Comparison of ENCODE assay signal across 15 mouse cellular contexts in genomic region chr16:38493890-38494289, GRCm38 (mm10). TPM values are rescaled to one million over a fixed set of nuclear protein-coding genes. Genes with fewer than 3 reads are reported as not detected.
DNase-seq lines count a peak whose midpoint lies in the region; ATAC-seq and TF ChIP-seq lines count a peak whose summit lies in the region.
"Had no signal": no experiment of that assay in that cellular context is flagged by ENCODE, and none has a peak within 500 bp of the region (broad histone marks: within the 10 kb centered on the region; RNA-seq: fewer than 3 reads in every experiment).

No protein-coding gene starts in this region.

- dilution Hi-C loops in CH12.LX (cut with MboI; ENCODE audit: extremely low pct_ligation_motif_present, extremely low pct_unique_long_range_greater_than_20kb, low sequenced_read_pairs), result no loop called here

- no peaks in the 10 kb centered on the region for H3K4me1 ChIP-seq in heart, postnatal 0 days (ENCODE audit: control insufficient read depth, insufficient read depth)
- H3K4me1 ChIP-seq in heart, embryonic 12.5 days (replicated peaks), result no peaks in the 10 kb centered on the region
- H3K4me1 ChIP-seq in CH12.LX (ENCODE audit: control insufficient read depth in 1 of 2, insufficient read depth in 2 of 2), result 0 out of 4 replicates have a peak, but pooled peaks cover 0 to 3% of the 10 kb centered on the region in 2 experiments
- H3K4me1 ChIP-seq: heart, embryonic 13.5 days; intestine, embryonic 15.5 days; midbrain, embryonic 13.5 days had no signal

- peak; percentile 23 for TF ChIP-seq RAD21 in CH12.LX (IDR thresholded peaks at IDR 0.05; ENCODE audit: low read depth, low read length)

- peak; percentile 36 for TF ChIP-seq CTCF in heart, postnatal 0 days (IDR thresholded peaks at IDR 0.05; ENCODE audit: low read depth)
- peak; percentile 31 for TF ChIP-seq CTCF in left cerebral cortex, adult 2 months (IDR thresholded peaks at IDR 0.05)
- TF ChIP-seq CTCF in CH12.LX (conservative IDR thresholded peaks at IDR 0.05 in 1 of 2, IDR thresholded peaks at IDR 0.05 in 1 of 2; ENCODE audit: low read depth in 2 of 2, low read length in 2 of 2), result peak in 1 of 2 experiments; percentile 23; a peak in 1 of 4 replicates

- DNase-seq in heart, postnatal 0 days (ENCODE audit: low spot score), result no peak
- no peak for DNase-seq in left cerebral cortex, adult 2 months (ENCODE audit: extremely low spot score in 1 of 2, low spot score in 2 of 2)
- no peak for DNase-seq in left cerebral cortex, adult 8-10 months (ENCODE audit: low spot score in 2 of 2)
- DNase-seq in CH12.LX (ENCODE audit: extremely low read depth) (no peak), R1 (ENCODE audit: low read depth, low spot score) (peak; percentile 41)
- DNase-seq in cerebellum, adult 9-10 months, result no peak
- DNase-seq in adrenal gland, postnatal 25 days, result no peak
- DNase-seq: cerebellum, postnatal 36 days; liver; thymus, postnatal 4 days had no signal

- H3K9me3 ChIP-seq in heart, postnatal 0 days (replicated peaks; ENCODE audit: control insufficient read depth, low read length), result no peaks in the 10 kb centered on the region
- no peaks in the 10 kb centered on the region for H3K9me3 ChIP-seq in heart, embryonic 12.5 days (replicated peaks)
- no peaks in the 10 kb centered on the region for H3K9me3 ChIP-seq in CH12.LX (replicated peaks; ENCODE audit: low read length)
- H3K9me3 ChIP-seq: heart, embryonic 13.5 days; intestine, embryonic 15.5 days; midbrain, embryonic 13.5 days had no signal

- peaks cover 24% of the 10 kb centered on the region for H3K36me3 ChIP-seq in heart, postnatal 0 days (replicated peaks; ENCODE audit: control insufficient read depth, insufficient read depth, low read length)
- H3K36me3 ChIP-seq in heart, embryonic 12.5 days, result peaks cover 24% of the 10 kb centered on the region
- H3K36me3 ChIP-seq in CH12.LX (replicated peaks in 1 of 2; ENCODE audit: control insufficient read depth in 1 of 2, insufficient read depth in 1 of 2, low read length in 1 of 2), result peaks cover 71 to 90% of the 10 kb centered on the region in 2 experiments

- no peak overlapping the region for H3K27ac ChIP-seq in heart, postnatal 0 days (ENCODE audit: low read depth)
- H3K27ac ChIP-seq in heart, embryonic 12.5 days (ENCODE audit: poor library complexity, severe bottlenecking), result no peak overlapping the region
- no peak overlapping the region for H3K27ac ChIP-seq in left cerebral cortex, adult 2 months
- H3K27ac ChIP-seq in CH12.LX (ENCODE audit: insufficient read depth, low read depth), result no peak overlapping the region
- H3K27ac ChIP-seq: heart, embryonic 13.5 days; intestine, embryonic 15.5 days; midbrain, embryonic 13.5 days had no signal

- in situ Hi-C loops in CH12.LX (cut with MboI; ENCODE audit: low pct_ligation_motif_present, low pct_unique_long_range_greater_than_20kb, low sequenced_read_pairs), result no loop called here

- H3K27me3 ChIP-seq in heart, postnatal 0 days (ENCODE audit: control insufficient read depth, insufficient read depth, low read length), result no peaks in the 10 kb centered on the region
- no peaks in the 10 kb centered on the region for H3K27me3 ChIP-seq in heart, embryonic 12.5 days (replicated peaks)
- H3K27me3 ChIP-seq in CH12.LX (replicated peaks), result no peaks in the 10 kb centered on the region
- H3K27me3 ChIP-seq: heart, embryonic 13.5 days; intestine, embryonic 15.5 days; midbrain, embryonic 13.5 days had no signal

- intact Hi-C loops in left cerebral cortex, adult 2 months (cut with DNase I), result no loop called here

- TF ChIP-seq POLR2A in CH12.LX (IDR thresholded peaks at IDR 0.05; ENCODE audit: low read depth, low read length), result no peak

- no peak overlapping the region for H3K4me2 ChIP-seq in heart, postnatal 0 days (ENCODE audit: low read depth, low read length)
- H3K4me2 ChIP-seq in heart, embryonic 12.5 days, result no peak overlapping the region
- H3K4me2 ChIP-seq in CH12.LX (ENCODE audit: insufficient read depth, low read depth, poor library complexity, severe bottlenecking), result no peak overlapping the region
- H3K4me2 ChIP-seq: heart, embryonic 13.5 days; intestine, embryonic 15.5 days; midbrain, embryonic 13.5 days had no signal

- no peak overlapping the region for H3K9ac ChIP-seq in heart, postnatal 0 days (replicated peaks; ENCODE audit: low read depth, low read length)
- H3K9ac ChIP-seq in heart, embryonic 12.5 days, result no peak overlapping the region
- H3K9ac ChIP-seq in CH12.LX (ENCODE audit: insufficient read depth, low read depth), result no peak overlapping the region
- H3K9ac ChIP-seq: heart, embryonic 13.5 days; intestine, embryonic 15.5 days; midbrain, embryonic 13.5 days had no signal

- no peak for TF ChIP-seq EP300 in heart, postnatal 0 days (IDR thresholded peaks at IDR 0.05; ENCODE audit: low read depth)
- TF ChIP-seq EP300 in CH12.LX (IDR thresholded peaks at IDR 0.05; ENCODE audit: low read length), result no peak

- WGBS in heart, postnatal 0 days, result 63% methylated on average over 10 of the region's 10 CpGs
- WGBS in heart, embryonic 12.5 days, result 77% methylated on average over 10 of the region's 10 CpGs

- no peak for ATAC-seq in heart, postnatal 0 days (ENCODE audit: insufficient read depth, low read depth)
- ATAC-seq in heart, embryonic 12.5 days (ENCODE audit: insufficient number of reproducible peaks, low FRiP score), result no peak
- ATAC-seq: CD4-positive, CD25-positive, alpha-beta regulatory T cell, adult 4 months; intestine, embryonic 15.5 days; midbrain, embryonic 13.5 days had no signal

- H3K4me3 ChIP-seq in heart, postnatal 0 days (ENCODE audit: low read depth, low read length), result no peak overlapping the region
- no peak overlapping the region for H3K4me3 ChIP-seq in heart, embryonic 12.5 days
- H3K4me3 ChIP-seq in left cerebral cortex, adult 2 months, result no peak overlapping the region
- no peak overlapping the region for H3K4me3 ChIP-seq in CH12.LX (replicated peaks in 1 of 3; ENCODE audit: low read depth in 2 of 3, low read length in 2 of 3, poor library complexity in 1 of 3)
- H3K4me3 ChIP-seq: heart, embryonic 13.5 days; intestine, embryonic 15.5 days; midbrain, embryonic 13.5 days had no signal

- no peaks in the 10 kb centered on the region for H3K79me2 ChIP-seq in CH12.LX (replicated peaks; ENCODE audit: control insufficient read depth, extremely low read depth, insufficient read depth, poor library complexity, severe bottlenecking)

TF ChIP-seq in CH12.LX, 34 proteins besides CTCF, POLR2A, EP300 and RAD21:
- TF ChIP-seq JUND (conservative IDR thresholded peaks at IDR 0.05; ENCODE audit: low read depth, low read length) (no peak), SMC3 (IDR thresholded peaks at IDR 0.05; ENCODE audit: low read depth, low read length) (peak; percentile 20; the same call in 1 of the 2 replicates)

RNA-seq across cellular contexts. Expression of gene Timmdc1, which starts 28.6 kb away (rescaled TPM):
- total RNA-seq in heart, postnatal 0 days (2014; rRNA removed; ENCODE audit: low replicate concordance), result 46.2 and 90.1 TPM in 2 replicates
- 47.4 and 51.0 TPM in 2 replicates for polyA plus RNA-seq in heart, postnatal 0 days (2015; fragmentation: Nextera tagmentation; extraction: Ambion mirVana)
- 33.5 and 35.6 TPM in 2 replicates for polyA plus RNA-seq in heart, embryonic 12.5 days (2016; fragmentation: Nextera tagmentation; extraction: Ambion mirVana)
- total RNA-seq in left cerebral cortex, adult 2 months (2021), result 10 to 100 TPM; 32.2 to 33.4 TPM
- 10 to 100 TPM; 24.6 to 32.1 (median 28.9) TPM for total RNA-seq in left cerebral cortex, adult 8-10 months (2022)
- 49.7 and 50.1 TPM in 2 replicates for total RNA-seq in CH12.LX (2012; rRNA removed)
- total RNA-seq in CH12.LX (2014; rRNA removed), result 32.5 and 36.5 TPM in 2 replicates
- polyA plus RNA-seq in CH12.LX (2012; ENCODE audit: insufficient read length, low read depth), result 45.1 and 45.3 TPM in 2 replicates
- total RNA-seq in adrenal gland, postnatal 25 days (2021), result 39.1 and 44.3 TPM in 2 replicates

RNA-seq across cellular contexts. Expression of gene Cd80, which starts 38.5 kb away (rescaled TPM):
- total RNA-seq in heart, postnatal 0 days (2014; rRNA removed; ENCODE audit: low replicate concordance), result 0.15 TPM in 1 of 2 replicates, not detected in the other
- 0.22 and 0.34 TPM in 2 replicates for polyA plus RNA-seq in heart, postnatal 0 days (2015; fragmentation: Nextera tagmentation; extraction: Ambion mirVana)
- polyA plus RNA-seq in heart, embryonic 12.5 days (2016; fragmentation: Nextera tagmentation; extraction: Ambion mirVana), result 0.60 and 0.73 TPM in 2 replicates
- total RNA-seq in left cerebral cortex, adult 2 months (2021), result under 1 TPM; 0.27 to 0.54 TPM
- total RNA-seq in left cerebral cortex, adult 8-10 months (2022), result under 1 TPM; 0.44 to 0.71 (median 0.64) TPM
- 43.6 and 46.2 TPM in 2 replicates for total RNA-seq in CH12.LX (2012; rRNA removed)
- total RNA-seq in CH12.LX (2014; rRNA removed), result 54.3 and 57.8 TPM in 2 replicates
- polyA plus RNA-seq in CH12.LX (2012; ENCODE audit: insufficient read length, low read depth), result 37.0 and 39.5 TPM in 2 replicates
- total RNA-seq in adrenal gland, postnatal 25 days (2021), result 0.67 TPM in 1 of 2 replicates, not detected in the other

RNA-seq across cellular contexts. Expression of gene Adprh, which starts 41.4 kb away (rescaled TPM):
- total RNA-seq in heart, postnatal 0 days (2014; rRNA removed; ENCODE audit: low replicate concordance), result 30.9 and 42.6 TPM in 2 replicates
- 69.5 and 72.1 TPM in 2 replicates for polyA plus RNA-seq in heart, postnatal 0 days (2015; fragmentation: Nextera tagmentation; extraction: Ambion mirVana)
- 115 TPM in 2 replicates for polyA plus RNA-seq in heart, embryonic 12.5 days (2016; fragmentation: Nextera tagmentation; extraction: Ambion mirVana)
- 10 to 100 TPM; 60.9 to 61.6 TPM for total RNA-seq in left cerebral cortex, adult 2 months (2021)
- 10 to 100 TPM; 53.6 to 58.5 (median 55.7) TPM for total RNA-seq in left cerebral cortex, adult 8-10 months (2022)
- 47.3 and 67.7 TPM in 2 replicates for total RNA-seq in CH12.LX (2012; rRNA removed)
- total RNA-seq in CH12.LX (2014; rRNA removed), result 44.9 and 45.3 TPM in 2 replicates
- polyA plus RNA-seq in CH12.LX (2012; ENCODE audit: insufficient read length, low read depth), result 82.9 and 93.2 TPM in 2 replicates
- total RNA-seq in adrenal gland, postnatal 25 days (2021), result 44.3 and 52.0 TPM in 2 replicates

RNA-seq across cellular contexts. Expression of gene Poglut1, which starts 56.2 kb away (rescaled TPM):
- total RNA-seq in heart, postnatal 0 days (2014; rRNA removed; ENCODE audit: low replicate concordance), result 17.6 and 20.5 TPM in 2 replicates
- polyA plus RNA-seq in heart, postnatal 0 days (2015; fragmentation: Nextera tagmentation; extraction: Ambion mirVana), result 13.3 and 13.8 TPM in 2 replicates
- polyA plus RNA-seq in heart, embryonic 12.5 days (2016; fragmentation: Nextera tagmentation; extraction: Ambion mirVana), result 40.5 and 42.0 TPM in 2 replicates
- 10 to 100 TPM; 41.8 to 44.0 TPM for total RNA-seq in left cerebral cortex, adult 2 months (2021)
- 10 to 100 TPM; 43.1 to 49.4 (median 45.3) TPM for total RNA-seq in left cerebral cortex, adult 8-10 months (2022)
- total RNA-seq in CH12.LX (2012; rRNA removed), result 41.4 and 44.2 TPM in 2 replicates
- total RNA-seq in CH12.LX (2014; rRNA removed), result 65.6 and 76.9 TPM in 2 replicates
- polyA plus RNA-seq in CH12.LX (2012; ENCODE audit: insufficient read length, low read depth), result 54.7 and 54.8 TPM in 2 replicates
- 29.6 and 34.0 TPM in 2 replicates for total RNA-seq in adrenal gland, postnatal 25 days (2021)

Comparison
In these comparisons a context has a peak if more than half of its experiments do, and no peak if none do; other contexts are left out.
1. RNA of gene Cd80, which starts 38.5 kb away (total RNA-seq): 43.6 to 57.8 TPM in CH12.LX; 0.67 TPM in adrenal gland, postnatal 25 days, 0.44 to 0.71 TPM in left cerebral cortex, adult 8-10 months, 0.27 to 0.54 TPM in left cerebral cortex, adult 2 months and 0.15 TPM in heart, postnatal 0 days; every median in the first group is over 10 times any median in the second.